Mouse (Mus musculus) common myeloid progenitor, adult 5-6 weeks (primary cell): ENCODE results near the gene Sp140. TPM values are rescaled to one million over a fixed set of nuclear protein-coding genes. Genes with fewer than 3 reads are reported as not detected.
"Not testable (repeated sequence)": the region's sequence is repeated elsewhere in the genome, so short reads cannot be mapped to it uniquely, and the experiment has no call there.

ENCODE experiments used
- ATAC-seq: replicated peaks from 2 replicates; pipeline ENCODE4 v1.8.0; 2016; ENCODE audit warnings: low read depth, mild to moderate bottlenecking, moderate TSS enrichment, inconsistent platforms; ENCODE audit not compliant: poor library complexity, severe bottlenecking
- total RNA-seq: library from RNA; stranded (forward); fragments of 200-1000, 187-1606 nt; gene quantifications from 2 replicates; pipeline ENCODE4 v1.2.3, GENCODE M21; 2017

Gene Sp140
- total RNA-seq = 62.0 and 62.2 TPM in 2 replicates

- not testable (repeated sequence) for ATAC-seq
Measured at GRCm38 (mm10) chr1:85600078-85600477, at the start of gene Sp140. Gene Sp140 (plus strand): TSS chr1:85600378.

- not testable (repeated sequence) for ATAC-seq
Measured at GRCm38 (mm10) chr1:85555261-85555660, 44.9 kb upstream of the Sp140 start.

- ATAC-seq = not testable (repeated sequence)
Measured at GRCm38 (mm10) chr1:85573554-85573953, 26.6 kb upstream of the Sp140 start.

- not testable (repeated sequence) for ATAC-seq
Measured at GRCm38 (mm10) chr1:85575376-85575775, 24.8 kb upstream of the Sp140 start, which contains the start of gene G530012D18Rik. Gene G530012D18Rik (plus strand): TSS chr1:85575676.

- ATAC-seq = not testable (repeated sequence)
Measured at GRCm38 (mm10) chr1:85578372-85579010, 21.7 kb upstream of the Sp140 start.

- not testable (repeated sequence) for ATAC-seq
Measured at GRCm38 (mm10) chr1:85579199-85580147, 20.7 kb upstream of the Sp140 start.

- ATAC-seq = peak; percentile 15; the same call in 1 of the 2 replicates
Measured at GRCm38 (mm10) chr1:85580148-85580534, 20.0 kb upstream of the Sp140 start.

- not testable (repeated sequence) for ATAC-seq
Measured at GRCm38 (mm10) chr1:85580578-85580977, 19.6 kb upstream of the Sp140 start.

- ATAC-seq = not testable (repeated sequence)
Measured at GRCm38 (mm10) chr1:85581518-85581917, 18.7 kb upstream of the Sp140 start.

- not testable (repeated sequence) for ATAC-seq
Measured at GRCm38 (mm10) chr1:85588697-85589096, 11.5 kb upstream of the Sp140 start.

- ATAC-seq = not testable (repeated sequence)
Measured at GRCm38 (mm10) chr1:85592526-85592925, 7.7 kb upstream of the Sp140 start.

- peak; percentile 66; the same call in 1 of the 2 replicates for ATAC-seq
Measured at GRCm38 (mm10) chr1:85598271-85599012, 1.7 kb upstream of the Sp140 start, which contains the start of gene Sp110. Gene Sp110 (minus strand): TSS chr1:85598817.

- 0 out of 2 replicates have a peak, but pooled peaks have one; percentile 47 for ATAC-seq
Measured at GRCm38 (mm10) chr1:85600794-85601193, 616 bp downstream of the Sp140 start.

GRCm38 (mm10) chr1:85604341-85604740 lies 4.2 kb downstream of the Sp140 start:
- not testable (repeated sequence) for ATAC-seq

GRCm38 (mm10) chr1:85608361-85608760 lies 8.2 kb downstream of the Sp140 start:
- ATAC-seq = not testable (repeated sequence)

- not testable (repeated sequence) for ATAC-seq
Measured at GRCm38 (mm10) chr1:85610581-85610980, 10.4 kb downstream of the Sp140 start.

GRCm38 (mm10) chr1:85615096-85615495 lies 14.9 kb downstream of the Sp140 start:
- not testable (repeated sequence) for ATAC-seq

- not testable (repeated sequence) for ATAC-seq
Measured at GRCm38 (mm10) chr1:85615819-85616218, 15.6 kb downstream of the Sp140 start.

GRCm38 (mm10) chr1:85617161-85617560 lies 17.0 kb downstream of the Sp140 start:
- ATAC-seq = not testable (repeated sequence)

GRCm38 (mm10) chr1:85618689-85619088 lies 18.5 kb downstream of the Sp140 start:
- ATAC-seq = not testable (repeated sequence)
